Mouse (Mus musculus) neural tube, embryonic 12.5 days (tissue): ENCODE measurements around the gene Lhfpl1. TPM values are rescaled to one million over a fixed set of nuclear protein-coding genes. Genes with fewer than 3 reads are reported as not detected.

Experiments used
- polyA plus RNA-seq: library from polyadenylated mRNA; unstranded; fragments of >200 nt; fragmentation: Nextera tagmentation; extraction: Ambion mirVana; gene quantifications from 2 replicates; pipeline ENCODE4 v1.2.1, GENCODE M21; 2016

Gene Lhfpl1
- polyA plus RNA-seq, 1 experiment from 2014 or later = 1.7 TPM

Other genes starting within 250 kb of the Lhfpl1 start
- 16.7 and 19.8 TPM in 2 replicates for gene Amot, start 156.1 kb upstream of the Lhfpl1 start, polyA plus RNA-seq